9 mouse cellular contexts compared by ENCODE assay signal in genomic region chr10:88390096-88390790, GRCm38 (mm10). TPM values are rescaled to one million over a fixed set of nuclear protein-coding genes. Genes with fewer than 3 reads are reported as not detected.
DNase-seq lines count a peak whose midpoint lies in the region; ATAC-seq and TF ChIP-seq lines count a peak whose summit lies in the region.
"Had no signal": no experiment of that assay in that cellular context is flagged by ENCODE, and none has a peak within 500 bp of the region (broad histone marks: within the 10 kb centered on the region; RNA-seq: fewer than 3 reads in every experiment).

No protein-coding gene starts in this region.

- no peak overlapping the region for H3K9ac ChIP-seq in embryonic facial prominence, embryonic 13.5 days
- H3K9ac ChIP-seq in liver, embryonic 13.5 days = no peak overlapping the region
- peak overlapping the region; percentile 8; the same call in 1 of the 2 replicates for H3K9ac ChIP-seq in stomach, postnatal 0 days (ENCODE audit: low read length)
- H3K9ac ChIP-seq in forebrain, embryonic 15.5 days (replicated peaks) = no peak overlapping the region
- H3K9ac ChIP-seq: midbrain, embryonic 12.5 days had no signal

- H3K4me3 ChIP-seq in embryonic facial prominence, embryonic 13.5 days = no peak overlapping the region
- no peak overlapping the region for H3K4me3 ChIP-seq in liver, embryonic 13.5 days (replicated peaks)
- H3K4me3 ChIP-seq in stomach, postnatal 0 days (ENCODE audit: low read depth, low read length) = no peak overlapping the region
- H3K4me3 ChIP-seq in forebrain, embryonic 15.5 days = no peak overlapping the region
- H3K4me3 ChIP-seq: midbrain, embryonic 12.5 days had no signal

- H3K4me1 ChIP-seq in embryonic facial prominence, embryonic 13.5 days = peaks cover 20% of the 10 kb centered on the region
- peaks cover 38% of the 10 kb centered on the region for H3K4me1 ChIP-seq in liver, embryonic 13.5 days (replicated peaks)
- H3K4me1 ChIP-seq in stomach, postnatal 0 days (replicated peaks; ENCODE audit: control insufficient read depth, insufficient read depth) = no peaks in the 10 kb centered on the region
- H3K4me1 ChIP-seq in forebrain, embryonic 15.5 days = peaks cover 4% of the 10 kb centered on the region; the same call in 1 of the 2 replicates
- H3K4me1 ChIP-seq: midbrain, embryonic 12.5 days had no signal

- no peaks in the 10 kb centered on the region for H3K27me3 ChIP-seq in embryonic facial prominence, embryonic 13.5 days
- no peaks in the 10 kb centered on the region for H3K27me3 ChIP-seq in liver, embryonic 13.5 days
- H3K27me3 ChIP-seq in stomach, postnatal 0 days (ENCODE audit: control insufficient read depth, insufficient read depth, low read length) = no peaks in the 10 kb centered on the region
- H3K27me3 ChIP-seq in forebrain, embryonic 15.5 days = no peaks in the 10 kb centered on the region
- H3K27me3 ChIP-seq: midbrain, embryonic 12.5 days had no signal

- H3K9me3 ChIP-seq in embryonic facial prominence, embryonic 13.5 days = no peaks in the 10 kb centered on the region
- H3K9me3 ChIP-seq in liver, embryonic 13.5 days (replicated peaks) = no peaks in the 10 kb centered on the region
- H3K9me3 ChIP-seq in stomach, postnatal 0 days (ENCODE audit: control insufficient read depth, low read length) = no peaks in the 10 kb centered on the region
- H3K9me3 ChIP-seq in forebrain, embryonic 15.5 days = no peaks in the 10 kb centered on the region
- H3K9me3 ChIP-seq: midbrain, embryonic 12.5 days had no signal

- TF ChIP-seq EP300 in stomach, postnatal 0 days (optimal IDR thresholded peaks at IDR 0.05) = no peak

- DNase-seq in kidney, adult 11 months = peak; percentile 33
- DNase-seq in kidney, postnatal 10 days = no peak
- DNase-seq in liver, embryonic 13.5 days = no peak
- DNase-seq in stomach, postnatal 0 days (ENCODE audit: low spot score) = no peak
- no peak for DNase-seq in layer of hippocampus, adult 9-10 months (ENCODE audit: low spot score)
- no peak for DNase-seq in cerebellum, postnatal 14 days

- 35% methylated on average over 10 of the region's 10 CpGs for WGBS in embryonic facial prominence, embryonic 13.5 days
- 33% methylated on average over 10 of the region's 10 CpGs for WGBS in liver, embryonic 13.5 days (ENCODE audit: insufficient replicate concordance)
- 52% methylated on average over 10 of the region's 10 CpGs for WGBS in stomach, postnatal 0 days
- WGBS in forebrain, embryonic 15.5 days = 73% methylated on average over 10 of the region's 10 CpGs

- H3K4me2 ChIP-seq in embryonic facial prominence, embryonic 13.5 days = peak overlapping the region; percentile 43
- H3K4me2 ChIP-seq in liver, embryonic 13.5 days = peak overlapping the region; percentile 29
- no peak overlapping the region for H3K4me2 ChIP-seq in stomach, postnatal 0 days (replicated peaks; ENCODE audit: low read depth)
- H3K4me2 ChIP-seq in forebrain, embryonic 15.5 days (replicated peaks) = no peak overlapping the region
- H3K4me2 ChIP-seq: midbrain, embryonic 12.5 days had no signal

- ATAC-seq in embryonic facial prominence, embryonic 13.5 days (ENCODE audit: insufficient number of reproducible peaks, insufficient read depth, low FRiP score, low TSS enrichment, low read depth) = no peak
- no peak for ATAC-seq in liver, embryonic 13.5 days (ENCODE audit: low read depth)
- ATAC-seq in stomach, postnatal 0 days (ENCODE audit: low FRiP score, low TSS enrichment) = peak; percentile 56; the same call in 1 of the 2 replicates
- ATAC-seq in forebrain, embryonic 15.5 days (replicated peaks) = no peak

- no peak overlapping the region for H3K27ac ChIP-seq in embryonic facial prominence, embryonic 13.5 days
- H3K27ac ChIP-seq in liver, embryonic 13.5 days = no peak overlapping the region
- peak overlapping the region; percentile 49; the same call in 1 of the 2 replicates for H3K27ac ChIP-seq in stomach, postnatal 0 days (replicated peaks)
- no peak overlapping the region for H3K27ac ChIP-seq in forebrain, embryonic 15.5 days (replicated peaks)
- H3K27ac ChIP-seq: midbrain, embryonic 12.5 days had no signal

- no peaks in the 10 kb centered on the region for H3K36me3 ChIP-seq in embryonic facial prominence, embryonic 13.5 days
- H3K36me3 ChIP-seq in liver, embryonic 13.5 days = 0 out of 2 replicates have a peak, but pooled peaks cover 5% of the 10 kb centered on the region
- H3K36me3 ChIP-seq in stomach, postnatal 0 days (ENCODE audit: control insufficient read depth, insufficient read depth, low read length) = no peaks in the 10 kb centered on the region
- H3K36me3 ChIP-seq in forebrain, embryonic 15.5 days = no peaks in the 10 kb centered on the region
- H3K36me3 ChIP-seq: midbrain, embryonic 12.5 days had no signal

- TF ChIP-seq CTCF in stomach, postnatal 0 days (IDR thresholded peaks at IDR 0.05; ENCODE audit: low read depth) = no peak

RNA-seq across cellular contexts. Expression of gene Gnptab, which starts 11.3 kb away (rescaled TPM):
- polyA plus RNA-seq in embryonic facial prominence, embryonic 13.5 days (2015; fragmentation: Nextera tagmentation; extraction: Ambion mirVana) = 10.3 and 10.8 TPM in 2 replicates
- 4.0 and 5.3 TPM in 2 replicates for polyA plus RNA-seq in liver, embryonic 13.5 days (2015; fragmentation: Nextera tagmentation; extraction: Ambion mirVana)
- 4.4 and 4.8 TPM in 2 replicates for polyA plus RNA-seq in stomach, postnatal 0 days (2015; fragmentation: Nextera tagmentation; extraction: Ambion mirVana)
- polyA plus RNA-seq in forebrain, embryonic 15.5 days (2015; fragmentation: Nextera tagmentation; extraction: Ambion mirVana) = 15.0 and 15.8 TPM in 2 replicates

RNA-seq across cellular contexts. Expression of gene Dram1, which starts 11.4 kb away (rescaled TPM):
- 1.5 and 2.0 TPM in 2 replicates for polyA plus RNA-seq in embryonic facial prominence, embryonic 13.5 days (2015; fragmentation: Nextera tagmentation; extraction: Ambion mirVana)
- polyA plus RNA-seq in liver, embryonic 13.5 days (2015; fragmentation: Nextera tagmentation; extraction: Ambion mirVana) = 0.77 and 1.00 TPM in 2 replicates
- 2.4 and 2.8 TPM in 2 replicates for polyA plus RNA-seq in stomach, postnatal 0 days (2015; fragmentation: Nextera tagmentation; extraction: Ambion mirVana)
- 0.47 and 0.70 TPM in 2 replicates for polyA plus RNA-seq in forebrain, embryonic 15.5 days (2015; fragmentation: Nextera tagmentation; extraction: Ambion mirVana)

Comparison
In these comparisons a context has a peak if more than half of its experiments do, and no peak if none do; other contexts are left out.
1. H3K4me2 ChIP-seq: peak in embryonic facial prominence, embryonic 13.5 days (single experiment) and liver, embryonic 13.5 days (single experiment); none in stomach, postnatal 0 days (single experiment) and forebrain, embryonic 15.5 days (single experiment).